Mouse (Mus musculus) erythroid progenitor cell, adult 5-6 weeks (primary cell): ENCODE data around the gene Il1rap. TPM values are rescaled to one million over a fixed set of nuclear protein-coding genes. Genes with fewer than 3 reads are reported as not detected.

Source experiments
- ATAC-seq: replicated peaks from 2 replicates; pipeline ENCODE4 v1.8.0; 2016; ENCODE audit warnings: moderate number of reproducible peaks, mild to moderate bottlenecking, moderate TSS enrichment, inconsistent platforms; ENCODE audit not compliant: poor library complexity, low FRiP score, severe bottlenecking
- total RNA-seq, 2 experiments: library from RNA; stranded (forward) in 1 of 2; stranded (reverse) in 1 of 2; fragments of 150-400 nt in 1 of 2; fragments of 186-747, 209-891 nt in 1 of 2; gene quantifications; 2 replicates each; pipeline versions ENCODE4 v1.2.3 to v1.2.4; 2015 to 2017; ENCODE audit warnings: low replicate concordance in 2 of 2

Il1rap gene
- total RNA-seq (2015; ENCODE audit: low replicate concordance) (2.5 and 4.3 TPM in 2 replicates), total RNA-seq (2017; ENCODE audit: low replicate concordance) (0.98 and 1.3 TPM in 2 replicates)

DNA sequence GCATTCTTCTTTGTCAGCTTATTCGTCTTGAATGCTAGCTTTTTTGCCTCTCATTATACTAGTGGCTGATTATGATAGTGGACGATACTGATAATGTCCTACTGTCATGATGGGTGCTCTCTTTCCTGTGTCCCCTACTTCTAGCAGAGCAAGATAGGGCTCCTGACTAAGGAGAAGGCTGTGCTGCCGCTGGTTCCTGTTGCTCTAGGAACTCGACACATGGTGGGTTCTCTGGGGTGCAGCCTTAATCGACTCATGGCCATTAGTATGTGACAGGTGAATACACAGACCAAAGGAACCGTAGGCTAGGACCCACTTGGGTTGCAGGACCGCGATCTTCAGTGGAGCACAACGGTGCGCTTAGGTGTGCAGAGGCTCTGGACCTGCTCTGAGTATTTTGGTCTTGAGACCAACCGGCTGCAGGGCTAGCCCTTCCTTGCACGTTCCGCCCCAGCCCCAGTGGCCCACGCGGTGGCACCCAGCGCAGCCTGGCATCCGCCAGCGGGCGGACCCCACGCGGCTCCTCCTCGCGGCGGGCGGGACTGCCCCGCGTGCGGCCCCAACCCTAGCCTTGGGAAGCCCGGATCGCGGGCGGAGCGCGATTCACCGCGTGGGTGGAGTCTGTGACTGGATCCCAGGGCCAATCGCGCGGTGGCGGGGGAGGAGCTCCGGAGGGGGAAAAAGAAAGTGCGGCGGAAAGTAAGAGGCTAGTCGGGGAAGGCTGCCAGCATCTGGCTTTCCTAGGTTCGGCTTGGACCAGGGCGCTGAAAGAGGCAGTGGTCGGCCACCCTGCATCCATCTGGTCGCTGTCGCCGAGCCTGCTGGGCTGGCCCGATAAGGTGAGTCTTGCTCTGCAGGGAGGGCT lies at the start of gene Il1rap:
TSS of gene Il1rap (plus strand) at position 657 of the 865 bp plus-strand sequence.
- ATAC-seq = peak; percentile 96

DNA sequence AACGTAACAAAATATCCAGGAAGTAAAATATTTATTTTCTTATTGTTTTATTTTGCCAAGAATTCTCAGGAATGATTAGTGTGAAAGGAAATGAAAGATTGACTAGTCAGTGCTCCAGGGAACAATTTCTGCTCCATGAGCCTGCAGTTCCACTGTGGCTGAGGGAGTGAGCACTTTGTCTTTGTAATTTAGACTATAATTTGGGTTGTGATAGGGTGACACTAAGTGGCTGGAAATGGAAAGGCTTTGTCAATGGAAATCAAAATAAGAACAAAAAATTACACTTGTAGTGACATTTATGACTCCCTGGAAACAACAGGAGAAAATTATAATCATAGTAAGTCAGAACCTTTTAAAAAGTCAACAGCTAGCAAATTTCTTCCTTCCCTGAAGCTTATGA lies 49.2 kb upstream of the Il1rap start:
- ATAC-seq = no peak

DNA sequence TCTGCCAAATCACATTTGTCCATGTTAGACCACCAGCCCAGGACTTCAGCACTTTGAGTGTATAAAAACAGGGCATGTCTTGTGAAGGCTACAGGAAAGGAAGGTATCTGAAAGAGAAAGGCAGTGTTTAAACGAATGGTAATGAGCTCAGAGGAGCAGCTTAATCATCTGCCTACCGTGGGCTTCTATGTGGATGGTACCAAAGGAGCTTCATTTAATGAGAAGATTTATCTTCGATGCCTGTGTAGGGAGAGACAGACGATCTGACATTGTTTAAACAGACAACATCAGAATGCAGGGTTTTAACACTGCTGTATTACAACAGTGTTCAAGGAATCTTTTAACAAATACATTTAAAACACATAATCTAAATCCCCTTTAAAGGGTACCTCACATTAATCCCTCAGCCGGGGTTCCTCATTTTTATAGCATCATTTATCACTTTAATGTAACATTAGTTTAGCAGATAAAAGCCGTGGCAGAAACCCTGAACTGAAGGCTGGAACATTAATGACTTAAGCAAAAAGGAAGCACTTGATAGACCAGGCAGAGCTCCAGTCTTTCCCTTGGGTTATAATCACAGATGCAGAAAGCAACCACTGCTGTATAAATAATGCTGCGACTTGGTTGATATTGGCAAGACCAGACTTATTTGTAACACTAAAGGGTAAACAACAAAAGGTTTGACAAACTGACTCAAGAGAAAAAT lies 35.2 kb upstream of the Il1rap start:
- ATAC-seq = no peak

DNA sequence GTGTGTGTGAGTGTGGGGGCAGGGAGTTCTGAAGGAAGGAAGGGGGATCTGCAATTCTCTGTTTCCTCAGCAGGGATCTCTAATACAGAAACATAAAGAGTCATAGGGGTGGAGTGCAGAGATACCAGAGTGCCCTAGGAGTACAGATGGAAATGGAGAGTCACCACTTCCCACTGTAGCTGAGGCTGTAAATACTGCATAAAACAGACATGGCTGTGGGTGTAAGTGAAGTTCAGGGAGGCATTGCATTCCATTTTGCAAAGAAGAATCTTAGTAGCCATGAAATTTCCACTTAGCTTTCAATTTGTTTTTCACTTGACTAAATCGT lies 34.7 kb upstream of the Il1rap start:
- ATAC-seq = no peak

DNA sequence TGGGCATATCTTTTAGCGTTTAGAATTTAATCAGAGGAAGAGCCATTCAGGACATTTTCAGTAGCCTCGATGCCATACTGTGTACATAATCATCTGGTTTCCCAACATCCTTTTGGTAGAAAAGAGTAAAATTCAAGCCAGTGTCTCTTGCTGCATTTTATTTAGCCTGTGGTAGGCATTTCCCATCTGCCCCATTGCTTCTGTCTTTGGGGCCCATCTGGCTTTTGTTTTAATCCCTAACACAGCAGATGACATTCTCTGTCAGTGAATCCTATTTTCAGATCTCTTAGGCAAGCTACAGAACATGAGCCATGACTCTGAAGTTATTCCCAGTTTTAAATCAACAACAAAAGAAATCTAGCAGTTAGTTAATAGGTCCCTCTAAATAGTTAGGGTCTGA lies 32.3 kb upstream of the Il1rap start:
- ATAC-seq = no peak

DNA sequence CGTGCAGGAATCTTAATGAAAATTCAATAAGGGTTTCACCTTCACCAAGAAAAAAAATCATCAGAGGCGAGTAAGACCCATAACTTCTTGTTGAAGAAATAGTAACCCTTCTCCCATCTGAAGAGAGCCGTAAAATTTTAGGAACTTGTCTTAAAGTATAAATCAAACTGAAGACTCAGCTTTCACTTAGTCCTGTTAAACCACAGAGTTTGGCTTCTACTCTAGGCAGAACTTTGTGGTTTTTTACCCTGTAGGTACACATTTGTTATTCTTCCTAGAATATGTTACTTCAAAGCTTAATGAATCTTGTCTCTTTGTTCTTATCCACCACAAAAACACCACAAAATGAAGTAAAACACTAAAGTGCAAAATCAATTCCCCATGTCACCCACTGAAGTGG lies 29.3 kb upstream of the Il1rap start:
- ATAC-seq = no peak

DNA sequence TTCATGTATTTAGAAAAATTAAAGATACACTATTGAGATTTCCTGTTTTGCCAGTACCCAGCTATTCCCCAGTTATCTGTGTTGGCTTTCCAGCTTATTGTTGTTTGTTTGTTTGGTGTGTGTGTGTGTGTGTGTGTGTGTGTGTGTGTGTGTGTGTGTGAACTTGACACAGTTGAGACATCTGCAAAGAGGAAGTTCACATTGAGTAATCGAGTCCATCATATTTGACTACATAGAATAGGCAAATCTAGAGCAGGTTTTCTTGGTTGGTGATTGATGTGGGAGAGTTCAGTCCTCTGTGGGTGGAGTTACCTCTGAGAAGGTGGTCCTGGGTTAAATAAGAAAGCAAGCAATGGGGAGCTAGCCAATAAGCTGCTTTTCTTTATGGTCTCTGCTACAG lies 22.7 kb upstream of the Il1rap start:
- ATAC-seq = no peak

DNA sequence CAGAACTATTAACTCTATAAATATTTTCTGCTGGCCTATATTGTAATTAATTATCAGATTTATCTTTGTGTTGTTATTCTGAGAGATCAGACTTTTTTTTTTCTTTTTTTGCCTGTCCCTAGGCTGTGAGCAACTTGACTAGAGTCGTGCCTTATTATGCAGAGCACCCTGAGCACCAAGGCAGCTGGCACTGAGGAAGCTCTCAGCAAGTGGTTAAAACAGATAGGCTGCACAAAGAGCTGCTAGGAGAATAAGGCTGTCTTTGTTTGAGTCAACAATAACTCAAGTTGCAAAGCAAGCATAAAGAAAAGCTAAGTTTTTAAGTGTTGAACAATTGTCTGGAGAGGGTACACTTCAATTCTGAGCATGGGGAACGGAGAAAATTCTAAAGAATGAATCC lies 19.8 kb upstream of the Il1rap start:
- no peak for ATAC-seq

DNA sequence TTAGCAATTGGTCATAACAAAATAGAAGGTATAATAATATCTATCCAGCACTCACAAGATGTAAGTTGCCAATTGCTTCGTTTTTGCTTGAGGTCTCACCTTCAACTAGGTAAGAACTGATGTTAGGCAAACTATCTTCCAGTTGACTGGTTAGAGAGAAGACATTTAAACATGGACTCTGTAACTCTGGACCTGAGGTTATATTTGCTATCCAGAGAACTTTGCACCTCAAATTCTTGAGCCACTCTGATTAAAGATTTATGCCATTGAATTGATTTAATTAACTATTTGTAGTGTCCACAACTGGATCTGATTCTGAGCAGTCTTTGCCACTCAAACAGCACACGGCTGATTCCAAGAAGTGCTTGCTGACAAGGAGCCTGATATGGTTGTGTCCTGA lies 18.7 kb upstream of the Il1rap start:
- ATAC-seq = no peak

DNA sequence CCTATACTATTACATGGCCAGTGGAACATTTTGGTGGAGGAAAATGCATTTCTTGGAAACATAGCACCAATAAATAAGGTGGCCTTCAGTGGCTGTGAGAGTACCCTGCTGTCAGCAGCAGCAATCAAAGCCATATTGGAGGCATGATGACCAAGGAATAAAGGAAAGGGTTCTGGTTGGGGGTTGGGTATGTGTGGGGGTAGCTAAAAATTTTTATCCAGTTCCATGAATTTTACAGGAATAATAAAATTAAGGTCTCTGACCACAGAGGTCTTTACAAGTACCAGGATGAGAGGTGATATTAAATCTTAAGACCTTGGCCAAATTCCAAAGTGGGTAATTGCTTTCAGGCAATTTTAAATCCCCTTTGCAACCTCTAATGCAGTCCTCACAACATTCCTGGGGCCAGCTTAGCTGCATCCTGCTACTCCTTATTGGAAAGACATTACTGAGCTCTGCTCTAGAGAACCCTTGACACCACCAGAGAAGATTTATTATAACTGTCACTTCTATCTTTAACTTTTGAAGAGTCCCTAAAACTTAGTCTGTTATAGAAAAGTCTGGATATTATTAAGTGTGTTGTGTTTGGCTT lies 12.0 kb upstream of the Il1rap start:
- no peak for ATAC-seq

DNA sequence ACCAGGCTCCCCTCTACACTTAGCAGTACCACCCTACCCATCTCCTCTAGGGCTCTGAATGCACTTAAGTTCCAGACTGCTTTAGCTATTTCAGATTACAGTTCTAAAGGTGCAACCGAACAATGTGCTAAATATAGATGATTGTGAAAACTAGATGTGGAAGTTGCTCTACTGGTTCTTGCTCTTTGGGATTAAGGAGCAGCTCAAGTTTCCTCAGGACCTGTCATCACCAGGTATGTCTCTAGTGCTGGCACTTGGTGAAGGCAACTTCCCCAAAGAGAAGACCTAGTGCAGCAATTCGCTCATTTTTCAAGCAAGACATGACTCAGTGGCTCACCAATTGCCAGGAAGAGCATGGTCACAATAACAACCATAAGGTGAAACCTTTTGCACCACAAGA lies 9.7 kb upstream of the Il1rap start:
- no peak for ATAC-seq

DNA sequence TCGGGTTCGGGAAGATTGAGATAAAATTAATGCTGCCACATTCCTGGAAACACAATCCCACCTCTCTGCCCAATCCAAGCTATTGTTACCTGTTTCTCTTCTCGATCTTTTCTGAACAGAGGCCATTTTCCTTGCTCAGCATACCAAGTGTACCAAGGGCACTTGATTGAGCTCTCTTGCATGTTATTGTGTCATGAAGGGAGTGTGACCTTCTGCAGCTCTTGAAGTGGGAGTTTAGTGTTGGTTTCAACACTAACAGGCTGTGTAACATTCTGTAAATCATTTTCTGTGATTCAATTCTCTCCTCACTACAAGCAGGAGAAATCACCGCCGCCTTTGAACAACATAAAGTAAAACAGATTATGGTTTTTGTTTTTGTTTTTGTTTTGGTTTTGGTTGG lies 7.3 kb upstream of the Il1rap start:
- no peak for ATAC-seq

DNA sequence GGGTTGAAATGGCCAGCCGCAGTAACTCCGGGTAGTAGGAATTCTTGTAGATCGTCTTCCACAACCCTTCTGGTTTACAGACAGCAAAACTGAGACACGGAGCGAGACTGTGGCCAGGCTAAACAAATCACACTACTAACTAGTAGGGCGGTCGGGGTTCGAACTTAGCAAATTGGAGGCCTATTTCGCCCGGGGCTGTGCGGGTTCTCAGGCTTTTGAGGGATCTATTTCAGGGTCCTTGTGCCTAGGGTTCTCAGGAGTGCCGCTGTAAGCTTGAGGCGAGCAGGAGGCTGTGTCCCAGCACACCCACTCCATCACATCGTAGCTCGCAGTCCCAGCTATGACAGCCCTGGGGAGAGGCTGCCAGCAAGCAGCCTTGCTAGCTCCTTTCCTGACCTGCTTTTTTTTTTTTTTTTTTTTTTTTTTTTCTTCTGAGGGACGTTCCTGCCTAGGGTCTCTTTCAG lies 441 bp downstream of the Il1rap start:
- no peak; the same call in 1 of the 2 replicates for ATAC-seq

DNA sequence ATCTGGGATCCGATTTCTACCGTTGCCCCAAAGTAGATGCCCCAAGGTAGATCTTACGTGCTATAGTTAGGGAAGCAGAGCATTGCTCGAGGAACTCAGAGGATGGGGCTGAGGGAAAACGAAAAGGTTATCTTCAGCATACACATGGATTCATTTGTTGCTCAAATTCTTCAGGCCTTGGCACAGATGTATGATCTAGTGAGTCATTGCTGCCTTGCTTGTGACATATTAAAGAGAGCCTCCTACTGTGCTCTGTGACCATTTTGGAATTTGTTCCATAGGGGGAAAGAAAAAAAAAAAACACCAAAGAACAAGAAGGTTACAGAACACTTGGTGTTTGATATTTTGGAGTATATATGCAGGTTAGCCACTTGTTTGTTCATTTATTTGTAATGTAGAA lies 4.3 kb downstream of the Il1rap start:
- ATAC-seq = no peak

DNA sequence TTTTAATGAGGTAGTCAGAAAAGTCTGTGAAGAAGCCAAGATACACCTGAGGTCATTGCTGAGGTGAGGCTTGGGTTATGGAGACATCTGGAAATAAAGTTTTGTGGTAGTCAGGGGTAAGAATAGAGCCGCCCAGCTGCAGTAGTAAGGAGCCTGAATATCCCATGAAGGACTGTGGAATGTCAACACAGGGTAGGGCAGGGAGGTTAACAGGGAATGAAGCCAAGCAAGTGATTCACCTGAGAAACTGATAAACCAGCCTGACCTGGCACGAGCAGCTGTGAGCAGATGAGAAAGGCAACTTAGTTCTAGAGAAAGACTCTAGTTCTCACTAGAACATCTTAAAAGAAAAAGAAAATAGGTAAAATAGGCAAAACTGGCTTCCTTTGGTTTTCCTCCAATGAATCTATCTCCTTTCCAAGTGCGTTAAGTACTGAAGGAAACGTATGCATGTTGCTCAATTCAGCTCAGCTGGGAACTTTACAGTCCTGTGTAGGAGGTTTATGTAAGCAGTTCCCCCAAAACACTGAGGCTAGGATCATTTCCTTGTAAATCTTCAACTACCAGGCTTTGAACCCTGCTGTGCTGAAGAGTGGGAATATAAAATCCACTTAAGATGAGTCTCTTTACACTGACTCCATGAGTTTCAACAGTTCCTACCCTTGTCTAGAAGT lies 9.5 kb downstream of the Il1rap start:
- ATAC-seq = no peak

DNA sequence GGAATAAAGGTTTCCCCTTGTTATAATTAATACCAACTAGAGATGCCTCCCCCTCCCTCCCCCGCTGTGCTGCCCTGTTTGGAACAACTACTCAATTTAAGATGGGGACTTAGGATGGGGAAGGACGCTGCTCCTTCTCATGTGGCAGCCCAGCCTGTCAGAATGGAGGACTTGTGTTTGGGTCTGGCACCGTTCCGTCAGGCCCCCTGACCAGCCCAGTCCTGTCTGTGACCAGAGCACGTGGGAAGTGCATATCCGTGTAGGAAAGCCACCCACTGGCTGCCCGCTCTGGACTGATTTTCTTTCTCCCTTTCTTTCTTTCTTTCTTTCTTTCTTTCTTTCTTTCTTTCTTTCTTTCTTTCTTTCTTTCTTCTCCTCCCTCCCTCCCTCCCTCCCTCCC lies 14.9 kb downstream of the Il1rap start:
- no peak for ATAC-seq

DNA sequence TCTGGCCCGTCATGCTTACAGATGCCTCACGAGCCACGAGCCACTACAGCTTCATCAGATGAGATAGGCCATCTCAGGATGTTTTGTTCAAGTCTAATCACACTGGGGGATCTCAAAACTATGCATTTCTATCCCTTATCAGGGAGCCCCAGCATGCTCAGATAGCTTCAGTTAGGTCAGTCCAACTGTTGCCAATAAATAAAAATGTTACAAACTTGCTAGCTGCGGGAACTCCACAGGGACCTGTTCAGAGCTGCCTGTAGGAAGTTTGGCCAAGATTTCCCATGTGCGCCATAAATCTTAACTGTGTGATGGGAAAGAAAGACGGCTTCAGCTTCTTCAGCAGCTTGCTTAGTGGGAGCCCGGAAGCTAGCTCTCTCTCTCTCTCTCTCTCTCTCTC lies 15.8 kb downstream of the Il1rap start:
- no peak for ATAC-seq

DNA sequence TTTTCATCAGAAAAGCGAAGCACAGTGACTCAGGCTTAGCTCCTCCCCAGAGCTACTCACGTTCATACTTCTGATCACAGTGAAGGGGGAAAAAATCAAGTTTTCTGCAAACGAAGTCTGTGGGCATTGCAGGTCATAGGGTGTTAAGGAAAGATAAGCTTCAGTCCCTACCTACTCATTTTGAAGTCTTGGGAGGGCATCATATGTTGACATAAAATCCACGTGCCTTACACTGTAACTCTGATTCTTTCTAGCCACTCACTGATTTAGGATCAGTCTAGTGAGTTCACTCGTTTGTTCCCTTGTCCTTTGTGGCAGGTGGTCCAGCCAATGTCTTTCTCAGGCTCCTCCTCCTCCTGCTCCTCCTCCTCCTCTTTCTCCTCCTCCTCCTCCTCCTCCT lies 17.1 kb downstream of the Il1rap start:
- no peak for ATAC-seq

DNA sequence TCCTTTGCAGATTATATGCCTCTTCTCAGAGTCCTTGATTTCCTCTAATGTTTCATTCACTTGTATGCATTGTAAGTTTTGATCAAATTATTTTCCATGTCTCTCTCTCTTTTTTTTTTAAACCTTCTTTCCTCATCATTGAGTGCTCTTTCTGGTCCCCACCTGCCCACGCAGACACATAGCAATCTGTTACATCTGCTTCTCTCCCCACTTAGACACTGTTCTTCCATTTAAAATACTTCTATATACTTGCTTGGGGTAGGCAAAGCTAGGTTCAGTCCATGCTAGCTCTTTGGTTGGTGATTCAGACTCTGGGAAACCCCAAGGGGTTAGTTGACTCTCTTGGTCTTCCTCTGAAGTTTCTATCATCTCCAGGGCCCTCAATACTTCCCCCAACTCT lies 20.0 kb downstream of the Il1rap start:
- ATAC-seq = no peak

DNA sequence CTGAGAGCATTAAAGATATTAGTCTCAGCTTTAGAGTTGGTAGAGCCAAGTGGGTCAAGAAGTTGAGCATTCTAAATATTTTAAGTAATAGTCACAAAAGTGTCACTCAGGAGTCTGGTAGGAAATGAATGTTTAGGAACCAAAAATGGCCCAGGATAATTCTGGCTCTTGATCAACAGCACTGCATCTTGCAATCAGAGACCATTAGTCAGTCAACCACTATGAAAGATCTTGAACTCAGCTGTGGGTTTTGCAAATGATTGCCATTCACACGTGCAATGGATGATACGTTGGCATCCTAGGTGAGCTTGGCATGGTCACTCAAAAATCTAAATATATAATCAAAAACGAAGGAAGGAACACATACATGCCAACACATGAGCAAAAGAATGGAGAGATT lies 23.1 kb downstream of the Il1rap start:
- no peak for ATAC-seq
